ENCODE assay signal across 21 mouse cellular contexts in the genomic region with DNA sequence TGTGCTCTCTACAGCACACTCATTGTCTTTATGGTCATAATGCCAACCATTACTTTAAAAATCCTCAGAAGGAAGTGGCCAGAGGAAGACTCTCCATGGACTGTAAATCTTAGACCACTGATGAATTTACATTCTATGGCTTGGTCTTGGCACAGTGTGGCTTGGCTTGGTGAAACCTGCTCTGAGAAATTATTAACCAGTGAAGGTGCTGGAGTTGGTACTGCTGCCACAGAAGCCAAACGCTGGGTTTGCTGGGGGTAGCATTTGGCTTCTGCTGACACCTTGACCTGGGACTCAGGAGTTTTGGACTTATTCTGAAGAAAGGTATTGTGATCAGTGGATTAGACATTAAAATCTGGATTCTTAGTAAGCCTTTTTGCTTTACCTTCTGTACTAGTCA. TPM values are rescaled to one million over a fixed set of nuclear protein-coding genes. Genes with fewer than 3 reads are reported as not detected.
"Had no signal": no experiment of that assay in that cellular context is flagged by ENCODE, and none has a peak within 500 bp of the region (broad histone marks: within the 10 kb centered on the region; RNA-seq: fewer than 3 reads in every experiment).

No protein-coding gene starts in this region.

- H3K27me3 ChIP-seq: intestine, embryonic 15.5 days; limb, embryonic 12.5 days; limb, embryonic 15.5 days; liver, embryonic 13.5 days; midbrain, embryonic 12.5 days; midbrain, embryonic 15.5 days; neural tube, embryonic 12.5 days; neural tube, embryonic 15.5 days; stomach, embryonic 15.5 days had no signal

- ATAC-seq: hindbrain, embryonic 16.5 days; intestine, embryonic 15.5 days had no signal

- H3K27ac ChIP-seq: intestine, embryonic 15.5 days; kidney, postnatal 0 days; limb, embryonic 12.5 days; limb, embryonic 15.5 days; liver, embryonic 13.5 days; midbrain, embryonic 12.5 days; midbrain, embryonic 15.5 days; neural tube, embryonic 12.5 days; neural tube, embryonic 15.5 days; stomach, embryonic 15.5 days had no signal

- H3K9me3 ChIP-seq: intestine, embryonic 15.5 days; limb, embryonic 12.5 days; limb, embryonic 15.5 days; liver, embryonic 13.5 days; midbrain, embryonic 12.5 days; midbrain, embryonic 15.5 days; neural tube, embryonic 12.5 days; neural tube, embryonic 15.5 days; stomach, embryonic 15.5 days had no signal

- H3K4me2 ChIP-seq: intestine, embryonic 15.5 days; limb, embryonic 12.5 days; limb, embryonic 15.5 days; liver, embryonic 13.5 days; midbrain, embryonic 12.5 days; midbrain, embryonic 15.5 days; neural tube, embryonic 12.5 days; neural tube, embryonic 15.5 days; stomach, embryonic 15.5 days had no signal

- H3K4me1 ChIP-seq: intestine, embryonic 15.5 days; limb, embryonic 12.5 days; limb, embryonic 15.5 days; liver, embryonic 13.5 days; midbrain, embryonic 12.5 days; midbrain, embryonic 15.5 days; neural tube, embryonic 12.5 days; neural tube, embryonic 15.5 days; stomach, embryonic 15.5 days had no signal

- H3K4me3 ChIP-seq: intestine, embryonic 15.5 days; limb, embryonic 12.5 days; limb, embryonic 15.5 days; liver, embryonic 13.5 days; midbrain, embryonic 12.5 days; midbrain, embryonic 15.5 days; neural tube, embryonic 12.5 days; neural tube, embryonic 15.5 days; stomach, embryonic 15.5 days had no signal

- H3K36me3 ChIP-seq: intestine, embryonic 15.5 days; limb, embryonic 12.5 days; limb, embryonic 15.5 days; liver, embryonic 13.5 days; midbrain, embryonic 12.5 days; midbrain, embryonic 15.5 days; neural tube, embryonic 12.5 days; neural tube, embryonic 15.5 days; stomach, embryonic 15.5 days had no signal

- DNase-seq: left cerebral cortex, postnatal 4 days; liver, embryonic 13.5 days; lung, adult 2 months; lung, postnatal 14 days; lung, postnatal 4 days; retina, postnatal 1 day; right cerebral cortex, postnatal 25 days; spleen, adult 18-20 months; thymus, adult 18-20 months; thymus, postnatal 36 days had no signal

- H3K9ac ChIP-seq: intestine, embryonic 15.5 days; limb, embryonic 12.5 days; limb, embryonic 15.5 days; liver, embryonic 13.5 days; midbrain, embryonic 12.5 days; midbrain, embryonic 15.5 days; neural tube, embryonic 12.5 days; neural tube, embryonic 15.5 days; stomach, embryonic 15.5 days had no signal

RNA-seq across cellular contexts. Expression of a gene that starts 37.2 kb away (rescaled TPM):
- polyA plus RNA-seq: lung, adult 2 months; midbrain, embryonic 15.5 days; testis, adult 2 months had no signal
